Mouse (Mus musculus) lung, embryonic 16.5 days (tissue): ENCODE measurements at regions not wholly inside any gene's neighbourhood (a gene's known extent, or its start where the extent isn't known, plus 50 kb on each side); places are given as distances from the start of the nearest gene placed in this dataset.

Experiments used
- ATAC-seq: fragments of 200-750 bp; cut with Nextera tagmentation; 2 replicates; pipeline ENCODE4 v1.8.0; 2017; ENCODE audit warnings: low read depth, mild to moderate bottlenecking, moderate library complexity
- H3K27ac ChIP-seq: fragments of 300-500 bp; sonication (generic); 2 replicates; pipeline ENCODE4 v1.5.1; 2014; ENCODE audit warnings: mild to moderate bottlenecking, control low read depth, low read length
- H3K27me3 ChIP-seq: fragments of 300-500 bp; sonication (generic); 2 replicates; pipeline ENCODE4 v1.6.1; 2014; ENCODE audit warnings: low read depth, low read length, mixed read lengths; ENCODE audit not compliant: control insufficient read depth, insufficient read depth
- H3K36me3 ChIP-seq: fragments of 300-500 bp; sonication (generic); 2 replicates; pipeline ENCODE4 v1.6.1; 2014; ENCODE audit warnings: low read length; ENCODE audit not compliant: control insufficient read depth, insufficient read depth
- H3K4me1 ChIP-seq: fragments of 300-500 bp; sonication (generic); replicated peaks from 2 replicates; pipeline ENCODE4 v1.6.1; 2014; ENCODE audit warnings: low read length, mixed read lengths; ENCODE audit not compliant: control insufficient read depth, insufficient read depth
- H3K4me2 ChIP-seq: fragments of 300-500 bp; sonication (generic); 2 replicates; pipeline ENCODE4 v1.6.1; 2014; ENCODE audit warnings: low read depth, low read length, control low read depth
- H3K4me3 ChIP-seq: fragments of 300-500 bp; sonication (generic); 2 replicates; pipeline ENCODE4 v1.5.1; 2014; ENCODE audit warnings: mild to moderate bottlenecking, low read length, control low read depth
- H3K9ac ChIP-seq: fragments of 300-500 bp; sonication (generic); 2 replicates; pipeline ENCODE4 v1.6.1; 2014; ENCODE audit warnings: low read length, control low read depth
- H3K9me3 ChIP-seq: fragments of 300-500 bp; sonication (generic); 2 replicates; pipeline ENCODE4 v1.6.1; 2016; ENCODE audit warnings: low read length; ENCODE audit not compliant: control insufficient read depth
- WGBS: fragments of 180-500 bp; shearing (Covaris S2); extraction: QIAGEN DNeasy Blood & Tissue Kit; methylation state at CpG from one replicate; pipeline ENCODE4 v1.1.7; 2014; 5-methylcytosine and 5-hydroxymethylcytosine counted together

GRCm38 (mm10) chr13:6292098-6292497, 255.9 kb upstream of the Pitrm1 start:
- Histone ChIP-seq H3K9ac (no peak overlapping the region), H3K36me3 (no peaks in the 10 kb centered on the region), H3K27ac (no peak overlapping the region), H3K4me3 (no peak overlapping the region), H3K4me2 (no peak overlapping the region), H3K27me3 (no peaks in the 10 kb centered on the region), H3K4me1 (no peaks in the 10 kb centered on the region), H3K9me3 (no peaks in the 10 kb centered on the region)
- ATAC-seq, result no peak
- WGBS, result 54% methylated on average over 3 of the region's 3 CpGs

- H3K9me3 ChIP-seq, result no peaks in the 10 kb centered on the region
- no peak overlapping the region for H3K4me3 ChIP-seq
- H3K27ac ChIP-seq, result no peak overlapping the region
- no peaks in the 10 kb centered on the region for H3K4me1 ChIP-seq
- no peaks in the 10 kb centered on the region for H3K36me3 ChIP-seq
- no peak overlapping the region for H3K4me2 ChIP-seq
- H3K9ac ChIP-seq, result no peak overlapping the region
- H3K27me3 ChIP-seq, result no peaks in the 10 kb centered on the region
- no peak for ATAC-seq
These were observed 242.2 kb upstream of the Pitrm1 start for GRCm38 (mm10) chr13:6305718-6306117.

GRCm38 (mm10) chr13:6306616-6306988, 241.3 kb upstream of the Pitrm1 start:
- H3K36me3 ChIP-seq, result no peaks in the 10 kb centered on the region
- no peaks in the 10 kb centered on the region for H3K27me3 ChIP-seq
- H3K27ac ChIP-seq, result no peak overlapping the region
- WGBS, result 78% methylated on average over 4 of the region's 4 CpGs
- no peak overlapping the region for H3K4me3 ChIP-seq
- no peaks in the 10 kb centered on the region for H3K9me3 ChIP-seq
- H3K4me1 ChIP-seq, result no peaks in the 10 kb centered on the region
- ATAC-seq, result no peak
- H3K4me2 ChIP-seq, result no peak overlapping the region
- no peak overlapping the region for H3K9ac ChIP-seq

- no peak overlapping the region for H3K4me2 ChIP-seq
- H3K27me3 ChIP-seq, result no peaks in the 10 kb centered on the region
- no peak overlapping the region for H3K4me3 ChIP-seq
- H3K27ac ChIP-seq, result no peak overlapping the region
- no peak for ATAC-seq
- H3K36me3 ChIP-seq, result no peaks in the 10 kb centered on the region
- H3K9me3 ChIP-seq, result no peaks in the 10 kb centered on the region
- 81% methylated on average over 7 of the region's 7 CpGs for WGBS
- H3K9ac ChIP-seq, result no peak overlapping the region
- H3K4me1 ChIP-seq, result no peaks in the 10 kb centered on the region
These were observed 240.7 kb upstream of the Pitrm1 start for GRCm38 (mm10) chr13:6306989-6307917.

GRCm38 (mm10) chr13:6316201-6316600, 231.7 kb upstream of the Pitrm1 start:
- Histone ChIP-seq H3K9me3 (no peaks in the 10 kb centered on the region), H3K27ac (no peak overlapping the region), H3K4me1 (no peaks in the 10 kb centered on the region), H3K27me3 (no peaks in the 10 kb centered on the region), H3K4me3 (no peak overlapping the region), H3K4me2 (no peak overlapping the region), H3K36me3 (no peaks in the 10 kb centered on the region), H3K9ac (no peak overlapping the region)
- ATAC-seq, result no peak

- Histone ChIP-seq H3K4me3 (no peak overlapping the region), H3K36me3 (no peaks in the 10 kb centered on the region), H3K9ac (no peak overlapping the region), H3K27me3 (no peaks in the 10 kb centered on the region), H3K4me1 (no peaks in the 10 kb centered on the region), H3K9me3 (no peaks in the 10 kb centered on the region), H3K27ac (no peak overlapping the region), H3K4me2 (no peak overlapping the region)
- 56% methylated on average over 2 of the region's 2 CpGs for WGBS
- ATAC-seq, result no peak
These were observed 224.0 kb upstream of the Pitrm1 start for GRCm38 (mm10) chr13:6323948-6324347.

- H3K9me3 ChIP-seq, result no peaks in the 10 kb centered on the region
- no peak overlapping the region for H3K4me2 ChIP-seq
- H3K36me3 ChIP-seq, result no peaks in the 10 kb centered on the region
- no peaks in the 10 kb centered on the region for H3K27me3 ChIP-seq
- H3K4me3 ChIP-seq, result no peak overlapping the region
- H3K9ac ChIP-seq, result no peak overlapping the region
- no peak for ATAC-seq
- no peak overlapping the region for H3K27ac ChIP-seq
- H3K4me1 ChIP-seq, result no peaks in the 10 kb centered on the region
- 85% methylated on average over 3 of the region's 3 CpGs for WGBS
These were observed 217.5 kb upstream of the Pitrm1 start for GRCm38 (mm10) chr13:6330320-6330950.

GRCm38 (mm10) chr13:6340157-6340556, 207.8 kb upstream of the Pitrm1 start:
- Histone ChIP-seq H3K9ac (no peak overlapping the region), H3K4me3 (no peak overlapping the region), H3K4me2 (no peak overlapping the region), H3K27me3 (no peaks in the 10 kb centered on the region), H3K36me3 (no peaks in the 10 kb centered on the region), H3K9me3 (no peaks in the 10 kb centered on the region), H3K4me1 (no peaks in the 10 kb centered on the region), H3K27ac (no peak overlapping the region)
- 47% methylated on average over 7 of the region's 7 CpGs for WGBS
- no peak for ATAC-seq

GRCm38 (mm10) chr13:6341102-6341737, 206.7 kb upstream of the Pitrm1 start:
- WGBS, result 60% methylated on average over 3 of the region's 3 CpGs
- ATAC-seq, result no peak
- no peaks in the 10 kb centered on the region for H3K9me3 ChIP-seq
- H3K27me3 ChIP-seq, result no peaks in the 10 kb centered on the region
- no peaks in the 10 kb centered on the region for H3K36me3 ChIP-seq
- no peak overlapping the region for H3K27ac ChIP-seq
- H3K4me2 ChIP-seq, result no peak overlapping the region
- H3K9ac ChIP-seq, result no peak overlapping the region
- H3K4me1 ChIP-seq, result no peaks in the 10 kb centered on the region
- no peak overlapping the region for H3K4me3 ChIP-seq
